Mouse (Mus musculus) c-Kit-positive CD71-negative TER-119-negative erythroid progenitor cells, embryonic 14.5 days (primary cell): Measurements from ENCODE around the gene Ccdc93.

Experiments
- DNase-seq: peaks from one replicate; pipeline ENCODE4 v3.0.0-alpha.2; 2013; ENCODE audit warnings: low read depth

Ccdc93 gene

DNA sequence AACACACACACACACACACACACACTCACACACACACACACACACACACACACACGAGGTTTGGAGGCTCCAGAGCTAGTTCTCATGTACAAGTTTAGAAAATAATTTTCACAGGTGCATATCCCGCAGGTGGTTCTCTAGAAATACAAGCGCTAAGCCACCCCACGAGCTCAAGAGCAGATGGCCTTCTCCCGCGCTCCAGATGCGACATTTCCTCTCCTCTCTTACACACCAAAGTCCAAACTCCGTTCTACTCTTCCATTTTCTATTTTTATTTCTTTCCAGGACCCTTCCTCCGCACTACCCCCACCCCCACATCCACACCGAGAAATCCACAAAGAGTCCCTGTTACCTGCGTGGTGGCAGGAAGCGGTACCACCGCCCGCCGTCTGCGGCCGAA, 96.2 kb downstream of the Ccdc93 start:
- no peak for DNase-seq

DNA sequence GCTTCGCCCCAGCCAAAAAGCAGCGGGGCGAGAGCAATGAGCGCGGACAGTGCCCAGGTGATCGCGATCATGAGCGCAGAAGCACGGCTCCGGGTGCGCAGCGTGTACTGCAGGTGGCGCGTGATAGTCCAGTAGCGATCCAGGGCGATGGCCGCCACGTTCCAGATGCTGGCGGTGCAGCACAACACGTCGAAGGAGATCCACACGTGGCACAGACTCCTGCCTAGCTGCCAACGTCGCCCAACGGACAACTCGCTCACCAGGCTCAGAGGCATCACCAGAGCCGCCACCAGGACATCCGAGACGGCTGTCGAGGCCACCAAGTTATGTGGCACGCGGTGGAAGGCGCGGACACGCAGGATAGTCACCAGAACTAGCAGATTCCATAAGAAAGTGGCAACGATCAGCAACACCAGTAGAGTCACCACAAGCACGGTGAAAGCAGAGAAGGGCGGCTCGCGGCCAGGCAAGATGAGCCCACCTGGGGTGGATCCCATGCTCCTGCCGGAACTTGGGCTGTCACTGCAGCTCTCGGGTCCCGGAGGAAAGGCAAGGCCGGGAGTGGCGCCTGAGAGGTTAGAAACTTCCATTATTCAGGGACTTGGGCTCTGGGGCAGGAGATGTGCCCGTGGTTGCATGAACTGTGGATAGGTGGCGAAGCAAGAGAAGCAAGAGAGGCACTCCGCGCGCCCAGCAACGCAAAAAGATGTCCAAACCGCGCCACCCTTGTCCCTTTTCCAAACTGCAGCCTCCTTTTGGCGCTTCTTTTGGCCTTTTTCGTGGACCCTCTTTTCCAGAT, 97.0 kb downstream of the Ccdc93 start:
- no peak for DNase-seq

- DNase-seq: no peak
Observed at GRCm38 (mm10) chr1:121528399-121528720, 97.5 kb downstream of the Ccdc93 start, which contains the start of gene Htr5b. TSS of gene Htr5b (minus strand) at chr1:121528465.

GRCm38 (mm10) chr1:121529286-121529685, 98.4 kb downstream of the Ccdc93 start:
- DNase-seq: no peak

DNA sequence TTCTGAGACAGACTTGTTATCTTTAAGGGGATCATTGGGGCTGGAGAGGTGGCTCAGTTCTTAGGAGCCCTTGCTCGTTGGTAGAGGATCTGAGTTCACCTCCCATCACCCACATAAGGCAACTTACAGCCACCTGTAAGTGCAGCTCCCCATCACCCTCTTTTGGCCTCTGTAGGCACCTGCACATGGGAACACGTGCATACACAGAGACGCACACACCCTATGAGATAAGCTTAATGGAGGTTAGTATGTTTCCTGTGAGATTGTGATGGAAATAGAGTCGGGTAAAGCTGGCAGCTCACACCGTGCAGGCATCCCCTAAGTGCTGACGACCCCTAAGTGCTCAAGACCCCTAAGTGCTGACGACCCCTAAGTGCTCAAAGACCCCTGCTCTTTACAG, 100.6 kb downstream of the Ccdc93 start:
- no peak for DNase-seq

- no peak for DNase-seq
Observed at GRCm38 (mm10) chr1:121540361-121540760, 109.5 kb downstream of the Ccdc93 start.

- DNase-seq: no peak
Observed at GRCm38 (mm10) chr1:121546844-121547243, 116.0 kb downstream of the Ccdc93 start.

GRCm38 (mm10) chr1:121548667-121549066, 117.8 kb downstream of the Ccdc93 start:
- no peak for DNase-seq

DNA sequence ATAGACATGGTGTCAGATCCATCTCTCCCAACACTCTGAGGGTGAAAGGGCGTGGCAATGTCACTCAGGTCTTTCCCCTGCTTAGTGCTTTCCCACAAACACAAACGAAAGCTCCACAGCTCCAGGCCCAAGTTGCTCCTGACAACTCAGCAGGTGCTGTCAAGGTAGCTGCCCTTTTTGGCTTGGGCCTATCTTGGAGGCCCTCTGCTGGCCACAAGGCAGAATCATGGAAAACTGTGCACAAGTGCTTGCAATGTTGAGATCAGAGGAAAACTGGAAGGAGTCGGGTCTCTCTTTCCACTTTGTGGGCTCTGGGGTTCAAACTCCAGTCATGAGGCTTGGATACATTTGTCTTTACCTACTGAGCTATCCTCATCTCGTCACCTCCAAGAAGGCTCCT, 118.6 kb downstream of the Ccdc93 start:
- no peak for DNase-seq

DNA sequence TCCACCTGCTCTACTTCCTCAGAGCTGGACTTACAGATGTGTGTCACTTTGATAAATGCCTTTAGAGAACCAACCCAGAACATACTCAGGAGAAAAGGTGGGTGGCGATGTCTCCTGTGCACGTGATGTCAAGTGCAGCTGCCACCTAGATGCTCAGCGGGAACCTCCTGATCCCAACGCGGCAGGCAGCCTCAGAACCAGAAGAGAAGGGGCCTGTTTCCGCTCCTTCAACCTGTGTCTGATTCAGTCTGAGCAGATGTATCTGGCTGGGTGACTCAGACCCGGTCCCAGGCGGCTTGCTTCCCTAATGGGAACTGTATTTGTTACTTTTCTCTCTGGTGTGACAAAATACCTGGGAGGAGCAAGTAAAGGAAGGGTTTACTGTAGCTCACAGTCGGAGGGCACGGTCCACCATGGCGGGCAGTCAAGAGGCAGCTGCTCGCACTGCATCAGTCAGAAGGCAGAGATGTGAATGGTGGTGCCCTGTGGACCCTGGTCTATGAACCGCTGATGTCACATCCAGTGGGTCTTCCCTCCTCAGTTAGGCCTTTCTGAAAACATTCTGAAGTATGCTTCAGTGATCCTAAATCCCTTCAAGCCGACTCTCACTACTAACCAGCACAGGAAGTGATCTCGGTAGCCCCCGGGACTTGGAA, 120.1 kb downstream of the Ccdc93 start:
- no peak for DNase-seq

DNA sequence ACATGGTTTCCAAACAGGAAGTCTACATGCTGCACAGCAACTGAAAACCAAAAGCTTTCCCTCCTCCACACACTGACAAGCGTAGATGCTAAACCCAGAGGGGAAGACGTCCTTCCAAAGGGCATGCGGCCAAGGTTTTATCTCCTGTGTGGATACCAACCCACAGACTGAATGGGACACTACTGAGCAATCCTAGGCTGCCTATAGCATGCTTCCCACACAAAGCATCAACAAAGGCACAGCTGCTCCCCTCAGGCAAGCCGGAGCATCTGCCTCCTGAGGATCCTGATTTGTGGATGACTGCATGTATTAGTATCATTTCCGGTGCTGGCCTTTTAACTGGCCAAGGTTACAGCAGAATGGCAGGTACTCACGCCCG, 120.6 kb downstream of the Ccdc93 start:
- no peak for DNase-seq
